Mouse (Mus musculus): ENCODE results near the gene Zfp664. TPM values are rescaled to one million over a fixed set of nuclear protein-coding genes. Genes with fewer than 3 reads are reported as not detected.

Gene Zfp664
- polyA plus RNA-seq, 1 experiment from 2014 or later, result 75.6 TPM

- Histone ChIP-seq H3K9me3 (no peaks in the 10 kb centered on the region), H3K4me2 (no peak overlapping the region), H3K4me3 (no peak overlapping the region), H3K4me1 (0 out of 2 replicates have a peak, but pooled peaks cover 6% of the 10 kb centered on the region), H3K9ac (no peak overlapping the region), H3K27me3 (no peaks in the 10 kb centered on the region), H3K27ac (no peak overlapping the region), H3K36me3 (no peaks in the 10 kb centered on the region)
- 69% methylated on average over 4 of the region's 4 CpGs for WGBS
- no peak for ATAC-seq (ENCODE audit: insufficient number of reproducible peaks, low FRiP score, low TSS enrichment, low read depth)
These were observed 17.6 kb upstream of the Zfp664 start for GRCm38 (mm10) chr5:124844929-124845328.

GRCm38 (mm10) chr5:124847014-124847413, 15.5 kb upstream of the Zfp664 start:
- ATAC-seq (ENCODE audit: insufficient number of reproducible peaks, low FRiP score, low TSS enrichment, low read depth), result no peak
- no peak overlapping the region for H3K9ac ChIP-seq
- H3K9me3 ChIP-seq, result no peaks in the 10 kb centered on the region
- 30% methylated on average over 1 of the region's 1 CpGs for WGBS
- no peak overlapping the region for H3K4me3 ChIP-seq
- no peaks in the 10 kb centered on the region for H3K36me3 ChIP-seq
- H3K27me3 ChIP-seq, result no peaks in the 10 kb centered on the region
- no peak overlapping the region for H3K4me2 ChIP-seq
- no peak overlapping the region for H3K27ac ChIP-seq
- H3K4me1 ChIP-seq, result 0 out of 2 replicates have a peak, but pooled peaks cover 6% of the 10 kb centered on the region

GRCm38 (mm10) chr5:124848994-124849393, 13.5 kb upstream of the Zfp664 start:
- ATAC-seq (ENCODE audit: insufficient number of reproducible peaks, low FRiP score, low TSS enrichment, low read depth), result no peak
- H3K4me1 ChIP-seq, result 0 out of 2 replicates have a peak, but pooled peaks cover 6% of the 10 kb centered on the region
- H3K27ac ChIP-seq, result no peak overlapping the region
- no peaks in the 10 kb centered on the region for H3K27me3 ChIP-seq
- H3K9me3 ChIP-seq, result no peaks in the 10 kb centered on the region
- H3K9ac ChIP-seq, result no peak overlapping the region
- H3K4me3 ChIP-seq, result no peak overlapping the region
- H3K36me3 ChIP-seq, result no peaks in the 10 kb centered on the region
- H3K4me2 ChIP-seq, result no peak overlapping the region
- WGBS, result 80% methylated on average over 3 of the region's 3 CpGs

GRCm38 (mm10) chr5:124851572-124851971, 10.9 kb upstream of the Zfp664 start:
- Histone ChIP-seq H3K4me3 (no peak overlapping the region), H3K4me2 (no peak overlapping the region), H3K27me3 (no peaks in the 10 kb centered on the region), H3K27ac (no peak overlapping the region), H3K36me3 (no peaks in the 10 kb centered on the region), H3K9me3 (no peaks in the 10 kb centered on the region), H3K9ac (no peak overlapping the region), H3K4me1 (0 out of 2 replicates have a peak, but pooled peaks cover 6% of the 10 kb centered on the region)
- WGBS, result 32% methylated on average over 4 of the region's 4 CpGs
- ATAC-seq (ENCODE audit: insufficient number of reproducible peaks, low FRiP score, low TSS enrichment, low read depth), result no peak

- Histone ChIP-seq H3K27me3 (no peaks in the 10 kb centered on the region), H3K9me3 (no peaks in the 10 kb centered on the region), H3K9ac (no peak overlapping the region), H3K27ac (no peak overlapping the region), H3K4me2 (no peak overlapping the region), H3K4me1 (0 out of 2 replicates have a peak, but pooled peaks cover 1% of the 10 kb centered on the region), H3K36me3 (no peaks in the 10 kb centered on the region), H3K4me3 (no peak overlapping the region)
- ATAC-seq (ENCODE audit: insufficient number of reproducible peaks, low FRiP score, low TSS enrichment, low read depth), result no peak
- WGBS, result 29% methylated on average over 2 of the region's 2 CpGs
These were observed 10.2 kb upstream of the Zfp664 start for GRCm38 (mm10) chr5:124852294-124852693.

- ATAC-seq (ENCODE audit: insufficient number of reproducible peaks, low FRiP score, low TSS enrichment, low read depth), result no peak
- Histone ChIP-seq H3K9ac (no peak overlapping the region), H3K4me2 (no peak overlapping the region), H3K9me3 (no peaks in the 10 kb centered on the region), H3K27me3 (no peaks in the 10 kb centered on the region), H3K36me3 (no peaks in the 10 kb centered on the region), H3K27ac (no peak overlapping the region), H3K4me1 (no peaks in the 10 kb centered on the region), H3K4me3 (no peak overlapping the region)
- WGBS, result 68% methylated on average over 2 of the region's 2 CpGs
These were observed 9.4 kb upstream of the Zfp664 start for GRCm38 (mm10) chr5:124853079-124853478.

GRCm38 (mm10) chr5:124854202-124854601, 8.3 kb upstream of the Zfp664 start:
- ATAC-seq (ENCODE audit: insufficient number of reproducible peaks, low FRiP score, low TSS enrichment, low read depth), result no peak
- Histone ChIP-seq H3K4me2 (no peak overlapping the region), H3K4me3 (no peak overlapping the region), H3K27me3 (peaks cover 8% of the 10 kb centered on the region; the same call in 1 of the 2 replicates), H3K4me1 (no peaks in the 10 kb centered on the region), H3K36me3 (no peaks in the 10 kb centered on the region), H3K9me3 (no peaks in the 10 kb centered on the region), H3K9ac (no peak overlapping the region), H3K27ac (no peak overlapping the region)
- WGBS, result 91% methylated on average over 4 of the region's 4 CpGs

- Histone ChIP-seq H3K9ac (no peak overlapping the region), H3K4me1 (peaks cover 20% of the 10 kb centered on the region), H3K27me3 (peaks cover 26% of the 10 kb centered on the region; the same call in 1 of the 2 replicates), H3K4me3 (no peak overlapping the region), H3K36me3 (no peaks in the 10 kb centered on the region), H3K9me3 (no peaks in the 10 kb centered on the region), H3K27ac (no peak overlapping the region), H3K4me2 (no peak overlapping the region)
- ATAC-seq (ENCODE audit: insufficient number of reproducible peaks, low FRiP score, low TSS enrichment, low read depth), result no peak
- WGBS, result 4% methylated on average over 5 of the region's 5 CpGs
These were observed 2.5 kb upstream of the Zfp664 start for GRCm38 (mm10) chr5:124860013-124860412.

- Histone ChIP-seq H3K9me3 (no peaks in the 10 kb centered on the region), H3K27me3 (peaks cover 26% of the 10 kb centered on the region; the same call in 1 of the 2 replicates), H3K27ac (no peak overlapping the region), H3K4me3 (peak overlapping the region; percentile 99), H3K4me1 (peaks cover 20% of the 10 kb centered on the region), H3K4me2 (peak overlapping the region; percentile 92), H3K36me3 (peaks cover 4% of the 10 kb centered on the region; the same call in 1 of the 2 replicates), H3K9ac (peak overlapping the region; percentile 40)
- WGBS, result under 1% methylated on average over 33 of the region's 33 CpGs
- no peak for ATAC-seq (ENCODE audit: insufficient number of reproducible peaks, low FRiP score, low TSS enrichment, low read depth)
These were observed 1.0 kb upstream of the Zfp664 start for GRCm38 (mm10) chr5:124861463-124861862.

GRCm38 (mm10) chr5:124862871-124863741, 615 bp downstream of the Zfp664 start:
- H3K4me3 ChIP-seq, result peak overlapping the region; percentile 99
- peak overlapping the region; percentile 71 for H3K4me2 ChIP-seq
- H3K36me3 ChIP-seq, result peaks cover 4% of the 10 kb centered on the region; the same call in 1 of the 2 replicates
- H3K27ac ChIP-seq, result peak overlapping the region; percentile 88
- H3K27me3 ChIP-seq, result peaks cover 26% of the 10 kb centered on the region; the same call in 1 of the 2 replicates
- H3K9ac ChIP-seq, result peak overlapping the region; percentile 89
- peaks cover 20% of the 10 kb centered on the region for H3K4me1 ChIP-seq
- ATAC-seq (ENCODE audit: insufficient number of reproducible peaks, low FRiP score, low TSS enrichment, low read depth), result peak; percentile 68
- no peaks in the 10 kb centered on the region for H3K9me3 ChIP-seq
- under 1% methylated on average over 81 of the region's 88 CpGs for WGBS

- peaks cover 7% of the 10 kb centered on the region for H3K36me3 ChIP-seq
- no peaks in the 10 kb centered on the region for H3K27me3 ChIP-seq
- 39% methylated on average over 4 of the region's 4 CpGs for WGBS
- no peak for ATAC-seq (ENCODE audit: insufficient number of reproducible peaks, low FRiP score, low TSS enrichment, low read depth)
- H3K4me3 ChIP-seq, result no peak overlapping the region
- H3K27ac ChIP-seq, result no peak overlapping the region
- H3K9ac ChIP-seq, result no peak overlapping the region
- H3K4me1 ChIP-seq, result peaks cover 17% of the 10 kb centered on the region; the same call in 1 of the 2 replicates
- H3K4me2 ChIP-seq, result no peak overlapping the region
- H3K9me3 ChIP-seq, result no peaks in the 10 kb centered on the region
These were observed 6.5 kb downstream of the Zfp664 start for GRCm38 (mm10) chr5:124868981-124869380.

GRCm38 (mm10) chr5:124872033-124872432, 9.5 kb downstream of the Zfp664 start:
- Histone ChIP-seq H3K27me3 (no peaks in the 10 kb centered on the region), H3K9me3 (no peaks in the 10 kb centered on the region), H3K4me3 (no peak overlapping the region), H3K4me2 (no peak overlapping the region), H3K27ac (no peak overlapping the region; the same call in 1 of the 2 replicates), H3K4me1 (peaks cover 18% of the 10 kb centered on the region; the same call in 1 of the 2 replicates), H3K9ac (no peak overlapping the region), H3K36me3 (peaks cover 21% of the 10 kb centered on the region)
- no peak for ATAC-seq (ENCODE audit: insufficient number of reproducible peaks, low FRiP score, low TSS enrichment, low read depth)
- WGBS, result 68% methylated on average over 2 of the region's 2 CpGs

Data from limb, embryonic 15.5 days (tissue).